Mouse (Mus musculus) layer of hippocampus, adult 9-11 months (tissue): ENCODE data around the gene Ank3.
A peak's percentile ranks its signal among the peaks of the same experiment; 100 is the strongest.

ENCODE experiments used
- DNase-seq: peaks from one replicate; pipeline ENCODE4 v3.0.0; 2022

The Ank3 gene

GRCm38 (mm10) chr10:69790606-69791005, 392.0 kb downstream of the Ank3 start:
- no peak for DNase-seq

GRCm38 (mm10) chr10:69791951-69792350, 393.4 kb downstream of the Ank3 start:
- no peak for DNase-seq

GRCm38 (mm10) chr10:69792400-69792799, 393.8 kb downstream of the Ank3 start:
- DNase-seq, result no peak

GRCm38 (mm10) chr10:69793079-69793478, 394.5 kb downstream of the Ank3 start:
- peak; percentile 49 for DNase-seq

- no peak for DNase-seq
Observed at GRCm38 (mm10) chr10:69795656-69796055, 397.1 kb downstream of the Ank3 start.

GRCm38 (mm10) chr10:69796421-69796886, 397.9 kb downstream of the Ank3 start:
- no peak for DNase-seq

- peak; percentile 72 for DNase-seq
Observed at GRCm38 (mm10) chr10:69803135-69803756, 404.7 kb downstream of the Ank3 start.

- DNase-seq, result no peak
Observed at GRCm38 (mm10) chr10:69804613-69805012, 406.0 kb downstream of the Ank3 start.

- DNase-seq, result no peak
Observed at GRCm38 (mm10) chr10:69810785-69811184, 412.2 kb downstream of the Ank3 start.

- no peak for DNase-seq
Observed at GRCm38 (mm10) chr10:69813823-69814522, 415.4 kb downstream of the Ank3 start.

- DNase-seq, result peak; percentile 61
Observed at GRCm38 (mm10) chr10:69821245-69821644, 422.7 kb downstream of the Ank3 start.

GRCm38 (mm10) chr10:69828770-69829169, 430.2 kb downstream of the Ank3 start:
- DNase-seq, result no peak

- DNase-seq, result no peak
Observed at GRCm38 (mm10) chr10:69829236-69829635, 430.7 kb downstream of the Ank3 start.

- no peak for DNase-seq
Observed at GRCm38 (mm10) chr10:69831568-69831967, 433.0 kb downstream of the Ank3 start.

GRCm38 (mm10) chr10:69832241-69832640, 433.7 kb downstream of the Ank3 start:
- no peak for DNase-seq

GRCm38 (mm10) chr10:69832822-69833221, 434.2 kb downstream of the Ank3 start:
- DNase-seq, result no peak

- DNase-seq, result no peak
Observed at GRCm38 (mm10) chr10:69834700-69835099, 436.1 kb downstream of the Ank3 start.

GRCm38 (mm10) chr10:69845749-69846148, 447.2 kb downstream of the Ank3 start:
- no peak for DNase-seq

GRCm38 (mm10) chr10:69852366-69853091, 454.0 kb downstream of the Ank3 start:
- no peak for DNase-seq

GRCm38 (mm10) chr10:69854587-69855185, 456.1 kb downstream of the Ank3 start:
- no peak for DNase-seq

- no peak for DNase-seq
Observed at GRCm38 (mm10) chr10:69858011-69858410, 459.4 kb downstream of the Ank3 start.

GRCm38 (mm10) chr10:69858897-69859605, 460.5 kb downstream of the Ank3 start:
- DNase-seq, result peak; percentile 65
